Mouse (Mus musculus) embryonic facial prominence, embryonic 13.5 days (tissue): ENCODE measurements around the gene Pdcd7. TPM values are rescaled to one million over a fixed set of nuclear protein-coding genes. Genes with fewer than 3 reads are reported as not detected.

ENCODE experiments used
- ATAC-seq: fragments of 200-750 bp; cut with Nextera tagmentation; 2 replicates; pipeline ENCODE4 v1.8.0; 2017; ENCODE audit warnings: low read depth; ENCODE audit not compliant: insufficient number of reproducible peaks, insufficient read depth, low FRiP score, low TSS enrichment
- H3K27ac ChIP-seq: fragments of 300-500 bp; sonication (generic); 2 replicates; pipeline ENCODE4 v1.5.1; 2015; ENCODE audit warnings: moderate library complexity, mild to moderate bottlenecking, inconsistent platforms
- H3K27me3 ChIP-seq: fragments of 300-500 bp; sonication (generic); 2 replicates; pipeline ENCODE4 v1.6.1; 2015; ENCODE audit warnings: mild to moderate bottlenecking, inconsistent platforms
- H3K36me3 ChIP-seq: fragments of 300-500 bp; sonication (generic); 2 replicates; pipeline ENCODE4 v1.6.1; 2015; ENCODE audit warnings: mild to moderate bottlenecking, inconsistent platforms
- H3K4me1 ChIP-seq: fragments of 300-500 bp; sonication (generic); 2 replicates; pipeline ENCODE4 v1.6.1; 2015; ENCODE audit warnings: inconsistent platforms
- H3K4me2 ChIP-seq: fragments of 300-500 bp; sonication (generic); 2 replicates; pipeline ENCODE4 v1.6.1; 2015; ENCODE audit warnings: moderate library complexity, mild to moderate bottlenecking, inconsistent platforms
- H3K4me3 ChIP-seq: fragments of 300-500 bp; sonication (generic); 2 replicates; pipeline ENCODE4 v1.5.1; 2015; ENCODE audit warnings: mild to moderate bottlenecking, inconsistent platforms
- H3K9ac ChIP-seq: fragments of 300-500 bp; sonication (generic); 2 replicates; pipeline ENCODE4 v1.6.1; 2015; ENCODE audit warnings: mild to moderate bottlenecking, inconsistent platforms
- H3K9me3 ChIP-seq: fragments of 300-500 bp; sonication (generic); 2 replicates; pipeline ENCODE4 v1.6.1; 2016; ENCODE audit warnings: inconsistent platforms
- WGBS: fragments of 180-500 bp; shearing (Covaris S2); methylation state at CpG from one replicate; pipeline ENCODE4 v1.1.7; 2015; ENCODE audit warnings: mixed read lengths; 5-methylcytosine and 5-hydroxymethylcytosine counted together
- polyA plus RNA-seq: library from polyadenylated mRNA; unstranded; fragments of >200 nt; fragmentation: Nextera tagmentation; extraction: Ambion mirVana; gene quantifications from 2 replicates; pipeline ENCODE4 v1.2.1, GENCODE M21; 2015

Gene Pdcd7
- polyA plus RNA-seq, 1 experiment from 2014 or later: 10.4 TPM

DNA sequence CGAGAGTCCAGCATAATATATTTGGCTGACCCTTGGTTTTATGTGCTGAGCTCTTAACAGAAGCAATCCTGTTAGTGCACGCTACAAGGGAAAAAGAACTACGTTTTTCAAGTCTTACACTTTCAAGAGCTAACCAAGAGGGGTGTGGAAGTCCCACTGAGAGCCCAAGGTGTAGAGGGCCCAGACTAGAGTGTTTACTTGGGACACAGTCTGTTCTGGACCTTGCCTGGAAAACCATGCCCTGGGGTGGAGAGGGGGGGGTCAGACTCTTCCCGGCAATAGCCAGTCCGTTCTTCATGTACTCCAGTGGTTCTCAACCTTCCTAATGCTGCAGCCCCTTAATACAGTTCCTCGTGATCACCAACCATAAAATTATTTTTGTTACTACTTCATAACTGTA, 54.0 kb downstream of the Pdcd7 start:
- H3K27me3 ChIP-seq: 0 out of 2 replicates have a peak, but pooled peaks cover 6% of the 10 kb centered on the region

DNA sequence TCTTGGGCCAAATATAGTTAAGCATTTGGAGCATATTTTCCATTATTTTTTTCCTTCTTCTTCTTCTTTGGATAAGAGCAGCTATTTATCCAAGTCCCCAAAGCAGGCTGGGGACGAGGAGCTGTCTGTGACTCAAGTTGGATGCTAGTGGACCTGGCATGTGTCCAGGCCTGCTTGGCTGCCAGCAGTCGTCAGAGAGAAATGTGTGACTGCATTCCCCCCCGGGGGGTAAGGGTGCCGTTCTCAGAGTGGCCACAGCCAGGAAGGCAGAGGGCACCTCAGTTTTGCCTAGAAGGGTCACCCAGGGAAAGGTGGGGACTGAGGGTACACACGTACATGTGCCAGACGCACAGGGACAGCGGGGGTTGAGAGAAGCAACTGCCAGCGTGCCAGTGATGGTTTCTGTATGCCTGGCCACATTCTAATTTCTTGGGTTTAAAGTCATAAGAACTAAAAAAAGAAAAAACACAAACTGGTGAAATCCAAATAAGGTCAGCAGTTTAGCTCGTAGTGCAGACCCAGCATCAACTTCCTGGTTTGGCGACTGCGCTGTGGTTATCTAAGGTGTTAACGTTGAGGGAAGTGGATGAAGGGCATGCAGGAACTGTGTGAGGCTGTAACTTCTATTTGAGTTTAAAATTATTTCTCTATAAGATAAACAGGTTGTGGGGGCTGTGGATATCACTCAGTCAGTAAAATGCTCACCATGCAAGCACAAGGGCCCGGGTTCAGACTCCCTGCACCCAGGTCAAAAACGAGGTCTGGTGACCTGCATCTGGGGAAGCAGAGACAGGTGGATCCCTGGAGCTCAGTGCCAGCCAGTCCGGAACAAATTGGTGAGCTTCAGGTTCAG, 58.7 kb downstream of the Pdcd7 start:
- no peak for ATAC-seq
- H3K9me3 ChIP-seq: no peaks in the 10 kb centered on the region
- no peak overlapping the region for H3K4me2 ChIP-seq

More for the DNA sequence above, 54.0 kb downstream of the Pdcd7 start:
- no peak overlapping the region for H3K4me2 ChIP-seq
- no peaks in the 10 kb centered on the region for H3K9me3 ChIP-seq
- peaks cover 13% of the 10 kb centered on the region for H3K4me1 ChIP-seq
- ATAC-seq: no peak
- 92% methylated on average over 6 of the region's 6 CpGs for WGBS
- H3K27ac ChIP-seq: no peak overlapping the region
- H3K9ac ChIP-seq: no peak overlapping the region
- no peak overlapping the region for H3K4me3 ChIP-seq
- no peaks in the 10 kb centered on the region for H3K36me3 ChIP-seq

DNA sequence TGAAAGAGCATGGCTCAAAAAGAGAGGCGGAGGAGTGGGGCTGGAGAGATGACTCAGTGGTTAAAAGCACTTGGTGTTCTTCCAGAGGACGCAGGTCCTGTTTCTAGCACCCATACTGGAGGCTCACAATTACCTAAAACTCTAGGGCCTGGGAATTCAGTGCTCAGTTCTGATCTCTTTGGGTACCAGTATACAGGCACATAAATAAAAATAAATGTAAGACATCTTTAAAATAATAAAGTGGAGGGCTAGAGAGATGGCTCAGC, 59.2 kb downstream of the Pdcd7 start:
- ATAC-seq: no peak

More for the DNA sequence above, 58.7 kb downstream of the Pdcd7 start:
- H3K27ac ChIP-seq: no peak overlapping the region
- H3K9ac ChIP-seq: no peak overlapping the region
- H3K27me3 ChIP-seq: no peaks in the 10 kb centered on the region
- WGBS: 70% methylated on average over 15 of the region's 15 CpGs
- H3K36me3 ChIP-seq: no peaks in the 10 kb centered on the region
- H3K4me1 ChIP-seq: peaks cover 3% of the 10 kb centered on the region; the same call in 1 of the 2 replicates
- H3K4me3 ChIP-seq: no peak overlapping the region

DNA sequence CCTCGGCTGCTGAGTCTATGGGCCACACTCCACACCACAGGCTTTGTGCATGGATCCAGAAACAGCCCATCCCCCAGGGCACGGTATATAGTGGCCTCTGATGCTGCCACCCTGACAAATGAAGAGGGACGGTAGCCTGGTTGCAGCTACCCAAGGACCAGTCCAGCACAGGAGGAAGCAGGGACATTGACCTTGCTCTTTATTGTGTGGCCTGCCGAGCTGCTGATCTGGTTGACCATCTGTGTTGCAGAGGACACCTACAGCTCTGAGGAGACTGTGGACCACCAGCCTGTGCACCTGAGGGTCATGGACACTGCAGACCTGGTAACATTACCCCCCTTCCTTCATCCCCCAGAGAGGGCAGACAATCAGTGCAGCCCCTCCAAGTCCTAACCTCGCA, 61.4 kb downstream of the Pdcd7 start:
- ATAC-seq: no peak
- H3K4me2 ChIP-seq: no peak overlapping the region
- H3K4me1 ChIP-seq: peaks cover 3% of the 10 kb centered on the region; the same call in 1 of the 2 replicates
- 0 out of 2 replicates have a peak, but pooled peaks cover 6% of the 10 kb centered on the region for H3K36me3 ChIP-seq
- 77% methylated on average over 5 of the region's 5 CpGs for WGBS
- no peak overlapping the region for H3K4me3 ChIP-seq
- no peaks in the 10 kb centered on the region for H3K27me3 ChIP-seq
- no peak overlapping the region for H3K27ac ChIP-seq
- H3K9ac ChIP-seq: no peak overlapping the region
- H3K9me3 ChIP-seq: no peaks in the 10 kb centered on the region

More for the DNA sequence above, 59.2 kb downstream of the Pdcd7 start:
- Histone ChIP-seq H3K4me3 (no peak overlapping the region), H3K27ac (no peak overlapping the region), H3K27me3 (no peaks in the 10 kb centered on the region), H3K9me3 (no peaks in the 10 kb centered on the region), H3K4me2 (no peak overlapping the region), H3K4me1 (peaks cover 3% of the 10 kb centered on the region; the same call in 1 of the 2 replicates), H3K9ac (no peak overlapping the region), H3K36me3 (no peaks in the 10 kb centered on the region)
- 80% methylated on average over 2 of the region's 2 CpGs for WGBS

DNA sequence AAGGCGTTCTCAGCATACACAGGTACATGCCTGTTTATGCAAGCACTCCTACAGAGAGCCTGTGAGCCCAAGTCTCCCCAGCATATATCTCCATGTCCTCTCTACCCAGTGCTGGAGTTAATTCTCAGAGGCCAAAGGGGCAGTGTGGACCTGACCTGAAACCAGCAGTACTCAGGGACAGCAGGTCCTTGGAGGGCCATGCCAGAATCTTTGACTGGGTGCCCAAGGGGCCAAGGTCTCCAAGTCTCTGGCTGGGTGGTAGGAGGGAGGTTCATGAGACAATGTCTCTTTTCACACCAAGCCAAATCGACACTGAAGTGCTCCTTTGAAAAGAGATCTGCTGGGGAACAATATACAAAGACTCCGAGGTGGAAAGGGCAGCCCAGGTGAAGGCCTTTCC, 62.0 kb downstream of the Pdcd7 start:
- no peaks in the 10 kb centered on the region for H3K27me3 ChIP-seq
- WGBS: 67% methylated on average over 3 of the region's 3 CpGs
- no peak overlapping the region for H3K4me3 ChIP-seq
- H3K4me1 ChIP-seq: peaks cover 3% of the 10 kb centered on the region; the same call in 1 of the 2 replicates
- H3K27ac ChIP-seq: no peak overlapping the region
- H3K4me2 ChIP-seq: no peak overlapping the region
- H3K36me3 ChIP-seq: 0 out of 2 replicates have a peak, but pooled peaks cover 6% of the 10 kb centered on the region
- no peak for ATAC-seq
- H3K9me3 ChIP-seq: no peaks in the 10 kb centered on the region
- no peak overlapping the region for H3K9ac ChIP-seq

DNA sequence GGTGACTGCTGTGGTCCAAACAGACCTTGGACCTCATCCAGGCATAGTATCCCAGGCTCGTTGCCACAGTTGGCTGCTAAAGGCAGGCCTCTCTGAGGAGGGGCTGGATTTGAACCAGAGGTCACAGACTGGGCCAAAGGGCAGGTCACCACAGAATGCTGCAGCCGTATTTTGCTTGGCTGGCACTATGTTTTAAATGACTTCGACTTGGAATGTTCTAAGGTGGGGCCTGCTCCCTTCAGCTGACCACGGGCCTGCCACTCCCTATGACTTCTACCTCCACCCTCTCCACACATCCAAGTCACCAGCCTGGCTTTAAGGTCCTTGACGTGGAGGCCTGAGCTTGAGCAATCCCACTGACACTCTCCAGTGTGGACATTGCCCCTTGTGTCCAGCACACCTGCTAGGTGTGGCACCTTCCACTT, 63.0 kb downstream of the Pdcd7 start:
- 55% methylated on average over 5 of the region's 5 CpGs for WGBS
- 0 out of 2 replicates have a peak, but pooled peaks cover 6% of the 10 kb centered on the region for H3K36me3 ChIP-seq
- H3K27me3 ChIP-seq: no peaks in the 10 kb centered on the region
- H3K4me2 ChIP-seq: no peak overlapping the region
- peaks cover 3% of the 10 kb centered on the region; the same call in 1 of the 2 replicates for H3K4me1 ChIP-seq
- no peak overlapping the region for H3K27ac ChIP-seq
- no peak overlapping the region for H3K4me3 ChIP-seq
- ATAC-seq: no peak
- H3K9me3 ChIP-seq: no peaks in the 10 kb centered on the region
- no peak overlapping the region for H3K9ac ChIP-seq

Other genes starting within 250 kb of the Pdcd7 start
- gene Igdcc4, start 244.6 kb upstream of the Pdcd7 start, polyA plus RNA-seq: 31.0 and 31.7 TPM in 2 replicates
- 2.1 and 3.0 TPM in 2 replicates for gene Igdcc3, start 204.9 kb upstream of the Pdcd7 start, polyA plus RNA-seq
- 7.1 and 8.1 TPM in 2 replicates for gene Parp16, start 150.8 kb upstream of the Pdcd7 start, polyA plus RNA-seq
- 0.74 and 1.2 TPM in 2 replicates for gene Cilp, start 80.9 kb upstream of the Pdcd7 start, polyA plus RNA-seq
- 56.2 TPM in 2 replicates for gene Clpx, start 51.8 kb upstream of the Pdcd7 start, polyA plus RNA-seq
- gene Ubap1l, start 14.9 kb downstream of the Pdcd7 start, polyA plus RNA-seq: 0.19 and 0.41 TPM in 2 replicates
- 1.0 and 1.2 TPM in 2 replicates for gene Kbtbd13, start 45.5 kb downstream of the Pdcd7 start, polyA plus RNA-seq
- 8.7 and 9.0 TPM in 2 replicates for gene Rasl12, start 52.4 kb downstream of the Pdcd7 start, polyA plus RNA-seq
- gene Slc51b, start 76.9 kb downstream of the Pdcd7 start, polyA plus RNA-seq: 1.1 TPM in 1 of 2 replicates, not detected in the other
- gene Mtfmt, start 89.7 kb downstream of the Pdcd7 start, polyA plus RNA-seq: 24.1 and 28.3 TPM in 2 replicates
- 116 and 123 TPM in 2 replicates for gene Spg21, start 114.8 kb downstream of the Pdcd7 start, polyA plus RNA-seq
- not detected in 2 replicates for gene Ankdd1a, start 174.1 kb downstream of the Pdcd7 start, polyA plus RNA-seq
- 12.6 TPM in 2 replicates for gene Plekho2, start 233.9 kb downstream of the Pdcd7 start, polyA plus RNA-seq
- gene Pif1, start 241.1 kb downstream of the Pdcd7 start, polyA plus RNA-seq: 15.4 and 18.4 TPM in 2 replicates